Mouse (Mus musculus): ENCODE data around the gene Baz2b.

Baz2b gene

DNA sequence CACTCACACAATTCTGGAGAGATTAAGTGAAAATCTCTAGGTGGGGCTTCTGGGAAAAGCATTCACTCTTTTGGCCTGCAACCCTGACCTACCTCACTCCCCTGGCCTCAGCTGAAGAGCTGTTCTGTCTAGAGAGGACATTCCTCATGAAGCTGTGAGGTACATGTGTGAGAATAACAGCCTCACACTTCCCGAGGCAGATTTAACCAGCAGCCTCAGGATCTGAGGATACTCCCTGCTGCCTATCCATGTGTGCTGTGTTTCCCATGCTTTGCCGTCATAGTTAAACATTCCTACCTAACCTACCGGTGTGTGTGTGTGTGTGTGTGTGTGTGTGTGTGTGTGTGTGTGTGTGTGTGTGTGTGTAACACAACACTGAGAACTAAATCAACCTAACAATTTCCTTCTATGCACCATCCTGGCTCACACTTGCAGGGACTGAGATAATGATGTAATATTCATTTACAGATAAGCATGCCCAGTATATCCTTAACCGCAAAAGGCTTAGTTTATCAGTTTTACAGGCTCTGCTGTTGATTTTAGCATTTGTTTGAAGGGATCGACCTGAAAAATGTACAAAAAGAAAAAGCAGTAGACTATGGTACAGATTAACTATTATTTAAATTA is 206.5 kb downstream of the Baz2b start:
- DNase-seq (ENCODE audit: low spot score): no peak

DNA sequence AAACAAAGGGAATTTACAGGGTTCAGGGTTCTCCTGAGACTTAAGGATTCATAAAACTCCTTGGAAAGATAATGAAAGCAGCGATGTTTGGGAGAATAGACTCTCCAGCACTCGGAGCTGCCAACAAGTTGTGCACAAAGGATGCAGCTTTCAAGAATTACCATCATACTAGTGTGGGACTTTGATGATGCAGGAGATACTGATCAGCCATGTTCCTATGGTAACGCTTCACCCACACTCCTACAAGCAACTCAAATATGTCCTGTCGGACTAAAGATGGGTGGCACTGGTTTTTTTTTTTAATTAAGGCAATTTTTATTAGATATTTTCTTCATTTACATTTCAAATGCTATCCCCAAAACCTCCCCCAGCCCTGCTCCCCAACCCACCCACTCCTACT is 209.4 kb downstream of the Baz2b start:
- no peak for DNase-seq (ENCODE audit: low spot score)

GRCm38 (mm10) chr2:59997479-59998228 is 212.0 kb downstream of the Baz2b start:
- no peak for DNase-seq (ENCODE audit: low spot score)

GRCm38 (mm10) chr2:59996911-59997310 is 212.7 kb downstream of the Baz2b start:
- no peak for DNase-seq (ENCODE audit: low spot score)

GRCm38 (mm10) chr2:59993190-59993535 is 216.5 kb downstream of the Baz2b start:
- DNase-seq (ENCODE audit: low spot score): no peak

DNA sequence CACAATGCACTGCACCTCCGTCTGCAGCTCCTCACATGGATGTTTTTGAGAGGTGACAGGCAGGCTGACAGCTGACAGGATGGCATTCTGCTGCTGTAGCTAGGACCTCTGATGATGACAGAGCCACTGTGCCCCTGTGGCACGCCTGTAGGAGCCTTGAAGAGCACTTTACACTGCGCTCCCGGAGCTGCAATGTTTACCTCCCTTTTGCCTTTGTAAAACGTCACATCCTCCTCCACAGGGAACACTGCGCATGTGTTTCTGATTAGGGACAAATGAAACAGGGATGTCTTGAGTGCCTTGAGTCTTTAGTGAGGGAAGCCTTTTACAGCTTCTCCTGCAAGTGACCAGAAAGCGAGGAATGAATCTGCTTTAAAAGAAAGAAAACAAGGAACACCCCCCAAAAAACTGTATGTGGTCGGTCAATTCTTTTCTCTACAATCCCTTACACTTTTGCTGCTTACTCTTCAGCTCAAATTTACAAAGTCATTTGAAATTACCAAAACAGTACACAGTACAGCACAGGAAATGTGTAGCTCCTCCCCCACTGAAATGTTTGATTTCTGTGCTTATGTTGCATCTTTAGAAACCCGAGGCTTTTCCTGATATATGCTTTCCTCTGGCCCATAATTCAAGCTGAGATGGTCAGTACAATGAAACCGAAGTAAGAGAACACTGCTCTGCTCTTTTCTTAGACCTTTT is 217.0 kb downstream of the Baz2b start:
- DNase-seq (ENCODE audit: low spot score): no peak

- no peak for DNase-seq (ENCODE audit: low spot score)
Observed at GRCm38 (mm10) chr2:59991775-59992174, 217.9 kb downstream of the Baz2b start.

DNA sequence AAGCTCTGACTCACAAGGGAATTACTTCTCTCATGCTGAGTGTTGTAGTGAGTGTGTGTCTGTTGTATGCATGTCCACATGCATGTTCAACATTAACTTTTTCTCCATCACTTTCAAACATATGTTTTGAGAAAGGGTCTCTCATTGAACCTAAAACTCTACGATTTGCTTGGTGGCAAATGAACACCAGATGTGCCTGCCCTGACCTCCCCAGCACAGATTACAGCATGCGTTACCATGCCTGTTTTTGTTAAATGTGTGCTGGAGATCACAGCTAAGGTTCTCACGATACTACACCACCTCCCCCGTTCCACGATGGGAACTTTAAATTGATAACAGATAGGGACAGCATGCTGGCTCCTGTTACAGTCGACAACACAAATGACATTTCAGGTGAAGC is 222.1 kb downstream of the Baz2b start:
- no peak for DNase-seq (ENCODE audit: low spot score)

DNA sequence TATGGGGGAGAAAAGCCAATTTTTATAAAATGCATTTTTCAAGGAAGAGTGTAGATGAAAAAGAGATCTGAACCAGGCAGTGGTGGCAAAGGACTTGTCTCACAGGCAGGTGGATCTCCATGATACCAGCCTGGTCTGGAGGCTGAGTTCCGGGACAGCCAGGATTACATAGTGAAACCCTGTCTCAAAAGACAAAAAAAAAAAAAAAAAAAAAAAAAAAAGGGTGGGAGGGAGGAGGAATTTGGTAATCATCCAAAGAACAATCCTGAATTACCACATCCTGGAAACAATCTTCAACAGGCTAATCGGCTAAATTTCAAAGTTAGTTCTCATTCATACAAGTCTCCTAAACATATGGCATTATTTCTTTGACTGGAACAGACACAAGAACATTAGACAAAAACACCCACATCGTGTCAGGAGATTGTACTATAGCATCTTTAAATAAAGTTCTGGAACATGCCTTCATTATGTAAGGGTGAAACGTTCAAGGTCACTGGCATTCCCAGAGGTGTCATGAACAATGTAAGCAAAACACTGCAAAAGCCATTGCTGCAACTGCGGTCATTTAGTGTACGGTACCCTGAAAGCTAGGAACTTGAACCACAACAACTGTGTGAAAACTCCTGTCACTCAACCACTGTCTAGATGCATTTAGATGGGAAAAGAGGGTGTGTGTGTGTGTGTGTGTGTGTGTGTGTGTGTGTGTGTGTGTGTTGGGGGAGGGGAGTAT is 230.0 kb downstream of the Baz2b start:
- DNase-seq (ENCODE audit: low spot score): no peak

DNA sequence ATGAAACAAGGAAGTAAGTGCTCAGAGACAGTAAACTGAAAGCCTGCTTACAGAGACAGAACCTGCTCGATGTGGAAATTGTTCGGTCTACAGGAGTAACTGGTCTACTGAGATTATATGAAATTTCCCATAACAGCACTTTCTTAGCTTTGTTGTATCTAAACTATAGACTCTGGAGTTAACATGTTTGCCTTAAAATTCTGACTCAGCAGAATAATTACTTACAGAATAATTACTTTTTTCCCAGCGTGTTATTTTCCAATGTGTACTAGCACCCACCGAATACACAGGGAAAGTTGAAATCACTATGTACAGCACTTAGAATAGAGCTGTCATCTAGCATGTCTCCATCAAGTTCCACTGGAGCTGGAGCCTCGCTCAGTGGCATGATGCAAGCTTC is 233.0 kb downstream of the Baz2b start:
- no peak for DNase-seq (ENCODE audit: low spot score)

DNA sequence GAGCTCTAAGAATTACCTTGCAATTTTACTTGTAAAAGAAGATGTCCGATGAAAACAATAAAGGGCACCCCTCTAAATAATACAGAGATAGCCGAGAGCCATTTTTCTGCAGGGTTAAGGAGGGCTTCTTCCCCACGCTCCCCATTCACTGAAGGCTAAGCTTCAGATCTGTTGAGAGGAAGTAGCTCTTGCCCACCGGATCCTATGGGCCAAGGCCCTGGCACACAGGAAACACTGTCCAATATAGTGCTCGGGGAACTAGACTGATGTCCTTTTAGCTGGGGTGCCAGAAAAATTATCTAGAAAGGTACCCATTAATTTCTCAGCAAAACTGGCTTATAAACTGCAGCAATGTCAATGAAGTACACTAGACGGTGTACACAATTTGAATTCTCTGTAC is 233.9 kb downstream of the Baz2b start:
- no peak for DNase-seq (ENCODE audit: low spot score)

- no peak for DNase-seq (ENCODE audit: low spot score)
Observed at GRCm38 (mm10) chr2:59973962-59974361, 235.7 kb downstream of the Baz2b start.

DNA sequence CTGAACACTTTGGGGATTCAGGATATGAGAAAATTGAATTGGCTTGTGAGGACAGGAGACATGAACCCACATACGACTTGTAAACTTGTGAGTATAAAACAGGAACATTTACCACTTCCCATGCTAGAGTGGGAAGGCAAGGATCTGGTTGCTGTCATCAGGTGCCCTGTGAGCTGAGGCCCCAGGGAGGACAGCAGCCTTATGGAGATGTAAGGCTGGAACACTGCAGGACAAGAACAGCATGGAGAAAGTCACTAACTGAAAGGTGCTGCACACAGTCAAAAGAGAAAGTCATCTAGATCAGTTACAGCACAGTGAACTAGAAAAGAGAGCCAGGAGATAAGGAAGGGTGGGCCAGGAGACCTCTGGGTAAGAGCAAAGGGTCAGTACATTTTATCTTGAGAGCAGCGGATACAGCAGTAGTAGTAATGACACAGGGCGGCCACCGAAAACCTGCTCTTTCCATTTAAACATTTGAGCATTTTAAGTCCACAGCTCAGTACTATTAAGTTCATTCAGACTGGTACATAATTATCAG is 236.5 kb downstream of the Baz2b start:
- DNase-seq (ENCODE audit: low spot score): no peak

DNA sequence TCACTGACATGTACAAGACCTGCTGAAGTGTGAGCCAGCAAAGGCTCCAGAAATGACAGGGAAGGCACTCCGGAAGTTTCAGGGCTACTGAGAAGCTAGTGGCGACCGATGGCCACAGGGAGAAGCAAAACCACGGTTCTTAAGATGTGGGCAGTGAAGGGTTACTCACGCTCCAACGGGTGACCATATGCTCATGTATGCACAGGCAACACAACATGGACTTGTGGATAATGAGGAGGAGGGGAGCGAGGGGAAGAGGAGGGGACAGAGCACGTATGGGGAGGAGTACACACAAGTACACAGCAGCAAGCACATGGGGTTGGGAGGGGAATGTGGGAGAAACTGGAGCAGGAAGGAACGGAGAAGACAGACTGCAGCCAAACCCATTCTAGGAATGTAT is 239.1 kb downstream of the Baz2b start:
- DNase-seq (ENCODE audit: low spot score): no peak

DNA sequence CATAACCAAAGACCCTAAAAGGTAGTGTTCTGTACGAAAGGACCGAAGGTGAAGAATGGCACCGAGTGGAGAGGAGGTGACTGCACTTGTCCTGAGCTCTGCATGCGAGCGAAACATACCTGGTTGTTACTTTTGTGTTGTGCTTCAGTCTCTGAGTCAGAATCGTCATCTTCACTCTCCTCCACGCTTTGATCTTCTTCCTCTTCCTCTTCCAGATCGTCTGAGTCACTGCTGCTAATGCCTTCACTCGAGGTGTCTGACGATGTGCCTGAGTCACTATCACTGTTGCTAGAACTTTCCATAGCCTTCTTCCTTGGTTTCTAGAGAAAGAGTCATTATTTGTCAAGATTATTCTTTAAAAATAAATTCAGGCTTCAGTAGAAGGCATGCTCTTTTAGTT is 240.5 kb downstream of the Baz2b start:
- DNase-seq (ENCODE audit: low spot score): no peak

DNA sequence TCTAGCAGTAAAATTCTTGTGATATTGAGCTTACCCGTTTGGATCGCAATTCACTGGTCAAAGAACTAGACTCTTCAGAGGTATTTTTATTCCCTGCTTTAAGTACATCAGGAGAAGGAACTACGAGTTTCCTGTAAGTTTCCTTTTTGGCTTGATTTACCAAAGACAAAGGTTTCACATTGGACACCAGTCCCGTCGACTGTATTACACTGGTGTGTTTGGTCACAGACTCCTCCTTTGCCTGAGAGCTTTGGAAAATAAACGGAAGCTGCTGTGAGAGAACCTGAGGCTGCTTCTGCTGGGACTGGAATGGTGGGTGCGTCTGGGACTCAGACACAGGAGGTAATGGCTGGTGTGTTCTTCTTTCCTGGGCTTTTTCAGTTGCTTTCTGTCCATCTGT is 241.0 kb downstream of the Baz2b start:
- DNase-seq (ENCODE audit: low spot score): no peak

DNA sequence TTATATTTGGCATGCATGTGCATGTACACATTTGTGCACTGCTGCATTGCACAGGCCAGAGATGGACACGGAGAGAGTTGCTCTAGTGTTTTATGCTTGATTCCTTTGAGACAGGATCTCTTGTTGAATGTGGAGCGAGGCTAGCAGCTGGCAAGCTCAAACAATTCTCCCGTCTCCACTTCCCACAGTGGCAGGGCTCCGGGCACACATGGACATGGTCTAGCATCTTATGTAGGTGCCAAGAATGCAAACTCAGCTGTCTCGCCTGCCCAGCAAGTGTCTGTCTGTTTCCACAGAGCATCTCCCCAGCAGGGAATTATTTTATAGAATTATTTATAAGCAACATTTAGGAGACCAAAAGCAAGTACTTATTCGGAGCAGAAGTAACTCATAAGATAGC is 243.2 kb downstream of the Baz2b start:
- DNase-seq (ENCODE audit: low spot score): no peak

GRCm38 (mm10) chr2:59963011-59963410 is 246.6 kb downstream of the Baz2b start:
- DNase-seq (ENCODE audit: low spot score): no peak

- no peak for DNase-seq (ENCODE audit: low spot score)
Observed at GRCm38 (mm10) chr2:59962579-59962978, 247.1 kb downstream of the Baz2b start.

DNA sequence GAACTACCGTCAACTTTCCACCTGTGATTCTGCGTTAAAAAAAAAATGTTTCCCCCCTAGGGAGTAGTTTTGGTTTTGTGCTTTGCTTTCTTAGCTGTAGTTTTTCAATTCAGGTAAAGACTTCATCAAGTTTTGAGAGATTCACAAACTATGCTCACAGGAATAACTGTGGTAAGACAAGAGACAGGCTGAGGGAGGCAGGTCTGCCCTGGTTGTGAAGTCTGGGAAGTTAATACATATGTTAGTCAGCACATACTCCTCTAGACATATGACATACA is 249.2 kb downstream of the Baz2b start:
- no peak for DNase-seq (ENCODE audit: low spot score)

GRCm38 (mm10) chr2:59959668-59960494 is 249.8 kb downstream of the Baz2b start:
- DNase-seq (ENCODE audit: low spot score): no peak

DNA sequence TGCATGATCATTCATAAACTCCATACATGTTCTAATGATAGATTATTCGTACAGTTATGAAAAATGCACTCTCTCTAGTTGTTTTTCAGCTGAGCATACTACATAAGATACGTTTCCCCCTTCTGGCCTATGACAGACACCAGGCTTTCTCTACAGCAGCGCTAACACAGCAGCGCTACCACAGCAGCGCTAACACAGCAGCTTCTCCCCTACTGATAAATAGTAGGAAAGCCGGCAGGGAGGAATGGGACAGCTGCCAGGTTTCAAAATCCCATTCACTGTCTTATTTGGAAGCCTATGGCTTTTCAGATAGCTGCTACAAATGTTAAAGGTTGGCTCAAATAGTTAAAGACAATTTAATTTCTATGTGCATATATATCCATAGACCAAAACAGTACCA is 251.1 kb downstream of the Baz2b start:
- DNase-seq (ENCODE audit: low spot score): no peak
